Mouse (Mus musculus): Measurements from ENCODE around the gene Sorcs3. TPM values are rescaled to one million over a fixed set of nuclear protein-coding genes. Genes with fewer than 3 reads are reported as not detected.
A peak's percentile ranks its signal among the peaks of the same experiment; 100 is the strongest.

The Sorcs3 gene
- polyA plus RNA-seq, 1 experiment from 2014 or later, result 7.2 TPM

DNA sequence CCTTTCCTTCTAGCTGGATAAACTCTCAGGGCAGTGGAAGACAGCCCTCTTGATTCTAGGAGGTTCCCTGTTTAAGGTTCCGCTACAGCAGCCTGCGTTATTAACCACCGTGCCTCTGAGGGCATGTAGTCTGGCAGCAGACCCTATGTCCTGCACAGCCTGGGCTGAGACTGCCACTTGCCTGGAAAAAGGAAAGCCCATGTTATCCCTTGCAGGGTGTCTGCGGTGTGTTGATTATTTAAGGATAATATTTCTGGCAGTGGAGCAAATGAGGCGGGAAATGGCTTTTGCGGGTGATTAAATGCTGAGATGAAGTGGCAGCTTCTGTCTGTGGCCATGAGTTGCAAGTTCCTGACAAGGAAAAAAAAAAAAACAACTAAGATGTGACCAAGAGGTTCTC lies 131.6 kb downstream of the Sorcs3 start:
- 77% methylated on average over 6 of the region's 6 CpGs for WGBS
- no peaks in the 10 kb centered on the region for H3K36me3 ChIP-seq
- H3K27ac ChIP-seq (replicated peaks), result no peak overlapping the region
- H3K9ac ChIP-seq (replicated peaks), result no peak overlapping the region
- no peak overlapping the region for H3K4me2 ChIP-seq (replicated peaks)
- H3K27me3 ChIP-seq, result no peaks in the 10 kb centered on the region
- ATAC-seq (replicated peaks), result no peak
- H3K4me3 ChIP-seq, result no peak overlapping the region
- no peaks in the 10 kb centered on the region for H3K9me3 ChIP-seq
- no peaks in the 10 kb centered on the region for H3K4me1 ChIP-seq

- no peaks in the 10 kb centered on the region for H3K36me3 ChIP-seq
- H3K9me3 ChIP-seq, result no peaks in the 10 kb centered on the region
- WGBS, result 96% methylated on average over 5 of the region's 5 CpGs
- no peaks in the 10 kb centered on the region for H3K4me1 ChIP-seq
- no peak overlapping the region for H3K4me3 ChIP-seq
- H3K9ac ChIP-seq (replicated peaks), result no peak overlapping the region
- H3K4me2 ChIP-seq (replicated peaks), result no peak overlapping the region
- H3K27me3 ChIP-seq, result no peaks in the 10 kb centered on the region
- H3K27ac ChIP-seq (replicated peaks), result no peak overlapping the region
- no peak for ATAC-seq (replicated peaks)
These were observed 132.3 kb downstream of the Sorcs3 start for GRCm38 (mm10) chr19:48338098-48338497.

- H3K27ac ChIP-seq (replicated peaks), result no peak overlapping the region
- H3K9ac ChIP-seq (replicated peaks), result no peak overlapping the region
- ATAC-seq (replicated peaks), result no peak
- H3K27me3 ChIP-seq, result no peaks in the 10 kb centered on the region
- peaks cover 13% of the 10 kb centered on the region for H3K4me1 ChIP-seq
- 87% methylated on average over 4 of the region's 4 CpGs for WGBS
- H3K36me3 ChIP-seq, result no peaks in the 10 kb centered on the region
- H3K4me3 ChIP-seq, result no peak overlapping the region
- no peak overlapping the region for H3K4me2 ChIP-seq (replicated peaks)
- H3K9me3 ChIP-seq, result no peaks in the 10 kb centered on the region
These were observed 136.9 kb downstream of the Sorcs3 start for GRCm38 (mm10) chr19:48342770-48343169.

GRCm38 (mm10) chr19:48343442-48343841 lies 137.6 kb downstream of the Sorcs3 start:
- Histone ChIP-seq H3K9ac (replicated peaks) (no peak overlapping the region), H3K4me2 (replicated peaks) (no peak overlapping the region), H3K36me3 (no peaks in the 10 kb centered on the region), H3K4me1 (peaks cover 13% of the 10 kb centered on the region), H3K4me3 (no peak overlapping the region), H3K9me3 (no peaks in the 10 kb centered on the region), H3K27me3 (no peaks in the 10 kb centered on the region), H3K27ac (replicated peaks) (0 out of 2 replicates have a peak overlapping the region, but pooled peaks have one; percentile 15)
- peak; percentile 72 for ATAC-seq (replicated peaks)
- 45% methylated on average over 7 of the region's 7 CpGs for WGBS

- Histone ChIP-seq H3K4me3 (no peak overlapping the region), H3K27ac (replicated peaks) (no peak overlapping the region), H3K9ac (replicated peaks) (no peak overlapping the region), H3K36me3 (no peaks in the 10 kb centered on the region), H3K9me3 (no peaks in the 10 kb centered on the region), H3K27me3 (no peaks in the 10 kb centered on the region), H3K4me2 (replicated peaks) (no peak overlapping the region), H3K4me1 (peaks cover 13% of the 10 kb centered on the region)
- peak; percentile 64 for ATAC-seq (replicated peaks)
- WGBS, result 62% methylated on average over 5 of the region's 5 CpGs
These were observed 141.3 kb downstream of the Sorcs3 start for GRCm38 (mm10) chr19:48347116-48347515.

DNA sequence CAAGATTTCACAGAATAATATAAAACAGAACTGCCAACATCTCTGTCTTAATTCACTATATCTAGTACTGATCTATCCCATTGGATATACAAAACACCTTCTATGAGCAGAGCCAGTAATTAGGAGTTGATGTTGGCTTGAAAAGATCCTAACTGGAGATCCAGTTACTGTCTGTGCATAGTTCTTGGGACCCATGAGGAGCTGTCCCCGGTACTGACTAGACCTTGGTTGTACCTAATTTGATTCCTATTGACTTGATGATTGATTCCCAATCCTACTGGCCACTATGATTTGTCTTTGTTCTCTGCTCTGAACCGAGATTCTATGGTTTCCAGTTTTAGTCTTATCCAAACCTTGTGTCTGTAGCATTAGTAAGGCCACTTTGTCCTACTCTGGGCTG lies 151.0 kb downstream of the Sorcs3 start:
- Histone ChIP-seq H3K4me2 (replicated peaks) (no peak overlapping the region), H3K27me3 (no peaks in the 10 kb centered on the region), H3K4me1 (peaks cover 4% of the 10 kb centered on the region; the same call in 1 of the 2 replicates), H3K9ac (replicated peaks) (no peak overlapping the region), H3K27ac (replicated peaks) (no peak overlapping the region), H3K36me3 (no peaks in the 10 kb centered on the region), H3K9me3 (no peaks in the 10 kb centered on the region), H3K4me3 (no peak overlapping the region)
- 66% methylated on average over 2 of the region's 2 CpGs for WGBS
- no peak for ATAC-seq (replicated peaks)

- H3K9me3 ChIP-seq, result no peaks in the 10 kb centered on the region
- 44% methylated on average over 2 of the region's 2 CpGs for WGBS
- H3K4me1 ChIP-seq, result peaks cover 9% of the 10 kb centered on the region; the same call in 1 of the 2 replicates
- no peaks in the 10 kb centered on the region for H3K27me3 ChIP-seq
- ATAC-seq (replicated peaks), result 0 out of 2 replicates have a peak, but pooled peaks have one; percentile 38
- no peaks in the 10 kb centered on the region for H3K36me3 ChIP-seq
- H3K9ac ChIP-seq (replicated peaks), result no peak overlapping the region
- no peak overlapping the region for H3K4me3 ChIP-seq
- no peak overlapping the region for H3K4me2 ChIP-seq (replicated peaks)
- no peak overlapping the region for H3K27ac ChIP-seq (replicated peaks)
These were observed 156.3 kb downstream of the Sorcs3 start for GRCm38 (mm10) chr19:48362167-48362566.

GRCm38 (mm10) chr19:48368056-48368455 lies 162.2 kb downstream of the Sorcs3 start:
- H3K27me3 ChIP-seq, result no peaks in the 10 kb centered on the region
- no peak overlapping the region for H3K9ac ChIP-seq (replicated peaks)
- no peak overlapping the region; the same call in 1 of the 2 replicates for H3K27ac ChIP-seq (replicated peaks)
- 0 out of 2 replicates have a peak overlapping the region, but pooled peaks have one; percentile 19 for H3K4me2 ChIP-seq (replicated peaks)
- WGBS, result 40% methylated on average over 10 of the region's 10 CpGs
- no peaks in the 10 kb centered on the region for H3K36me3 ChIP-seq
- no peaks in the 10 kb centered on the region for H3K9me3 ChIP-seq
- ATAC-seq (replicated peaks), result peak; percentile 77
- H3K4me3 ChIP-seq, result no peak overlapping the region
- peaks cover 6% of the 10 kb centered on the region; the same call in 1 of the 2 replicates for H3K4me1 ChIP-seq

DNA sequence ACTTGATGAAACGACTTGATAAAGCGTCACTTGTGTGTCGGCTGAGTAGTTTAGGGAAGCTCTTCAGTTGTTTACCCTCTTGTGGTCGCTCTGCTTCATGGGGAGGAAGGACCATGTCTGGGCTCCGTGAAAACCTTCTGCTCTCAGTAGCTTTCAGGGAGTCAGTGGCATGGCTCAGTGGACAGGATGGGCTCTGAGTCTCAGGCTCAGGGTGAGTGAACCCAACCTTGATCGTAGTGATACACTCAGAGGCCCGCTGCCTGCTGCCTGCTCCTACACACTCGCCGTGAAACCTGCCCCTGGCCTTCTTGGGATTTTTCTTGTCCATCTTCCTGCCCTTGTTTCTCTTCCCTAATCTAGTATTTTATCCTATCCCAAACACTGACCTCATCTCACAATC lies 166.0 kb downstream of the Sorcs3 start:
- Histone ChIP-seq H3K9me3 (no peaks in the 10 kb centered on the region), H3K36me3 (no peaks in the 10 kb centered on the region), H3K4me2 (replicated peaks) (no peak overlapping the region), H3K27me3 (no peaks in the 10 kb centered on the region), H3K4me3 (no peak overlapping the region), H3K27ac (replicated peaks) (no peak overlapping the region), H3K4me1 (peaks cover 6% of the 10 kb centered on the region; the same call in 1 of the 2 replicates), H3K9ac (replicated peaks) (no peak overlapping the region)
- 91% methylated on average over 9 of the region's 9 CpGs for WGBS
- no peak for ATAC-seq (replicated peaks)

DNA sequence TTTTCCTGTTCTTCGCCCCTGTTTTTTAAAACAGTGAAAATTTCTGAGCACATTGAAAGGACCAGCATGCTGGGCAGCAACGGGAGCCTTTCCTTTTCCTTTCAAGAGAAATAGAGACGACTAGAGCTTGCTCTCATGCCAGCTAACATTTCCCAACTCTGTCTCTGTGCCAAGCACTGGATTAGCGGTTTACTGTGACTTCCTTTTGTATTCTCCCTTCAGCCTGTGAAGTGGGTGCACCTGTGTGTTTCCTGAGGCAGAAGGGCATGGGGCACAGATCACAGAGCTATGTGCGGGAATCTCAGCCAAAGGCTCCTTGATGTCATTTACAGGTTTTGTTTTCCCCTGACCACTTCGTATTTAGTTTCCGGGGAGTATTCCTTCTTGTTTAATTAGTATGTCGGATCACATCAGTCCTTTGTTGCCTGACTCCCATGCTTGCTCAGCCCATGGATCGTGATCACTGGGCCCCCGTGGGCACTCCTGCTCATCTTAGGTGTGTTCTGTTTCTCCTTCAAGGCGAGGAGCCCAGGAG lies 172.2 kb downstream of the Sorcs3 start:
- H3K4me2 ChIP-seq (replicated peaks), result 0 out of 2 replicates have a peak overlapping the region, but pooled peaks have one; percentile 3
- ATAC-seq (replicated peaks), result no peak

DNA sequence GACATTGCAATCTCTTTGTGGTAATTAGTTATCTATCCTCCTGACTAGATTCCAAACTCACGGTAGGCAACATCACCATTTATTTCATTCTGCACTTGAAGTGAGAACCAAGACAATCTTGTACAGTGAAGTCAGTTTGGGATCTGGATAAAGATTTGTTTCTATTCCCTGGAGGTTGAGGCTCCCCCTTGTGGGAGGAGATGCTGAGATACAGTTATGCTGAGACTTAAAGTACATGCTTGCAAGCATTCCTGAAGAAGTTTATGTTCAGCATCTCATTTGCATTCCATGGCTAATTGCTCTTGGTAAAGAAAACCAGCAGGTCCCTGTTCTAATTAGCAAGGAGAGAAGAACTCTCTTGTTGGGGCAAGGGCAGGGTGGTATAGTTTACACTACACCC lies 185.7 kb downstream of the Sorcs3 start:
- no peak for ATAC-seq (replicated peaks)
- Histone ChIP-seq H3K27me3 (no peaks in the 10 kb centered on the region), H3K4me2 (replicated peaks) (no peak overlapping the region), H3K36me3 (no peaks in the 10 kb centered on the region), H3K4me1 (no peaks in the 10 kb centered on the region), H3K9ac (replicated peaks) (no peak overlapping the region), H3K9me3 (no peaks in the 10 kb centered on the region), H3K27ac (replicated peaks) (no peak overlapping the region), H3K4me3 (no peak overlapping the region)
- 31% methylated on average over 1 of the region's 1 CpGs for WGBS

More for the DNA sequence above, 172.2 kb downstream of the Sorcs3 start:
- Histone ChIP-seq H3K27ac (replicated peaks) (no peak overlapping the region), H3K36me3 (no peaks in the 10 kb centered on the region), H3K27me3 (no peaks in the 10 kb centered on the region), H3K4me1 (peaks cover 7% of the 10 kb centered on the region), H3K9me3 (no peaks in the 10 kb centered on the region), H3K4me3 (no peak overlapping the region), H3K9ac (replicated peaks) (no peak overlapping the region)
- WGBS, result 44% methylated on average over 11 of the region's 11 CpGs

GRCm38 (mm10) chr19:48404774-48405495 lies 199.1 kb downstream of the Sorcs3 start:
- no peaks in the 10 kb centered on the region for H3K9me3 ChIP-seq
- no peak overlapping the region for H3K9ac ChIP-seq (replicated peaks)
- peaks cover 9% of the 10 kb centered on the region for H3K4me1 ChIP-seq
- H3K4me3 ChIP-seq, result no peak overlapping the region
- H3K27ac ChIP-seq (replicated peaks), result no peak overlapping the region
- WGBS, result 31% methylated on average over 7 of the region's 7 CpGs
- no peak for ATAC-seq (replicated peaks)
- no peaks in the 10 kb centered on the region for H3K36me3 ChIP-seq
- H3K27me3 ChIP-seq, result no peaks in the 10 kb centered on the region
- H3K4me2 ChIP-seq (replicated peaks), result no peak overlapping the region
